Mouse (Mus musculus) G1E-ER4 (cell line): ENCODE results near the gene Il9. TPM values are rescaled to one million over a fixed set of nuclear protein-coding genes. Genes with fewer than 3 reads are reported as not detected.

Experiments used
- GATA1 ChIP-seq: IDR thresholded peaks from one replicate; pipeline ENCODE4 v1.8.0; 2012; ENCODE audit warnings: low read length, inconsistent platforms
- polyA plus RNA-seq: library from polyadenylated mRNA; stranded (reverse); fragments of >175 nt; gene quantifications from 2 replicates; pipeline ENCODE4 v1.2.3, GENCODE M21; 2012

Il9 gene
- polyA plus RNA-seq, 1 experiment, result not detected

- no peak for TF ChIP-seq GATA1
Observed at GRCm38 (mm10) chr13:56488012-56488411, 6.0 kb upstream of the Il9 start.

- no peak for TF ChIP-seq GATA1
Observed at GRCm38 (mm10) chr13:56478027-56478426, 4.0 kb downstream of the Il9 start.

GRCm38 (mm10) chr13:56477271-56477670 lies 4.8 kb downstream of the Il9 start:
- TF ChIP-seq GATA1, result no peak

- TF ChIP-seq GATA1, result no peak
Observed at GRCm38 (mm10) chr13:56476790-56477189, 5.3 kb downstream of the Il9 start.

GRCm38 (mm10) chr13:56475363-56475762 lies 6.7 kb downstream of the Il9 start:
- TF ChIP-seq GATA1, result no peak

- no peak for TF ChIP-seq GATA1
Observed at GRCm38 (mm10) chr13:56472661-56473060, 9.4 kb downstream of the Il9 start.

- no peak for TF ChIP-seq GATA1
Observed at GRCm38 (mm10) chr13:56471951-56472350, 10.1 kb downstream of the Il9 start.

- no peak for TF ChIP-seq GATA1
Observed at GRCm38 (mm10) chr13:56471211-56471610, 10.8 kb downstream of the Il9 start.

GRCm38 (mm10) chr13:56468536-56468935 lies 13.5 kb downstream of the Il9 start:
- no peak for TF ChIP-seq GATA1

GRCm38 (mm10) chr13:56467786-56468185 lies 14.3 kb downstream of the Il9 start:
- no peak for TF ChIP-seq GATA1

GRCm38 (mm10) chr13:56463750-56464149 lies 18.3 kb downstream of the Il9 start:
- TF ChIP-seq GATA1, result no peak

- TF ChIP-seq GATA1, result no peak
Observed at GRCm38 (mm10) chr13:56463261-56463660, 18.8 kb downstream of the Il9 start.

GRCm38 (mm10) chr13:56462791-56463190 lies 19.3 kb downstream of the Il9 start:
- no peak for TF ChIP-seq GATA1

- no peak for TF ChIP-seq GATA1
Observed at GRCm38 (mm10) chr13:56461460-56461859, 20.6 kb downstream of the Il9 start.

GRCm38 (mm10) chr13:56458001-56458400 lies 24.0 kb downstream of the Il9 start:
- TF ChIP-seq GATA1, result no peak

GRCm38 (mm10) chr13:56450035-56450434 lies 32.0 kb downstream of the Il9 start:
- no peak for TF ChIP-seq GATA1

- TF ChIP-seq GATA1, result no peak
Observed at GRCm38 (mm10) chr13:56449239-56450030, 32.6 kb downstream of the Il9 start.

- TF ChIP-seq GATA1, result no peak
Observed at GRCm38 (mm10) chr13:56444996-56445395, 37.0 kb downstream of the Il9 start.

- no peak for TF ChIP-seq GATA1
Observed at GRCm38 (mm10) chr13:56444112-56444511, 37.9 kb downstream of the Il9 start.
